Mouse (Mus musculus): Measurements from ENCODE around the gene Alg13.

Alg13 gene

GRCm38 (mm10) chrX:144317548-144318163, at the start of gene Alg13:
Gene Alg13, plus strand, starts transcription at chrX:144317804.
- DNase-seq (ENCODE audit: extremely low spot score, low spot score) = peak; percentile 76

- no peak for DNase-seq (ENCODE audit: extremely low spot score, low spot score)
Observed at GRCm38 (mm10) chrX:144268606-144269005, 49.0 kb upstream of the Alg13 start.

GRCm38 (mm10) chrX:144301476-144301875, 16.1 kb upstream of the Alg13 start:
- no peak for DNase-seq (ENCODE audit: extremely low spot score, low spot score)

GRCm38 (mm10) chrX:144305659-144306058, 11.9 kb upstream of the Alg13 start:
- DNase-seq (ENCODE audit: extremely low spot score, low spot score) = no peak

GRCm38 (mm10) chrX:144314041-144314440, 3.6 kb upstream of the Alg13 start:
- DNase-seq (ENCODE audit: extremely low spot score, low spot score) = no peak

GRCm38 (mm10) chrX:144315028-144315427, 2.6 kb upstream of the Alg13 start:
- no peak for DNase-seq (ENCODE audit: extremely low spot score, low spot score)

GRCm38 (mm10) chrX:144316004-144316403, 1.6 kb upstream of the Alg13 start:
- DNase-seq (ENCODE audit: extremely low spot score, low spot score) = no peak

GRCm38 (mm10) chrX:144318164-144318979, 768 bp downstream of the Alg13 start:
- peak; percentile 43 for DNase-seq (ENCODE audit: extremely low spot score, low spot score)

GRCm38 (mm10) chrX:144319366-144319765, 1.8 kb downstream of the Alg13 start:
- DNase-seq (ENCODE audit: extremely low spot score, low spot score) = no peak

GRCm38 (mm10) chrX:144325375-144325774, 7.8 kb downstream of the Alg13 start:
- DNase-seq (ENCODE audit: extremely low spot score, low spot score) = no peak

- DNase-seq (ENCODE audit: extremely low spot score, low spot score) = no peak
Observed at GRCm38 (mm10) chrX:144335332-144336015, 17.9 kb downstream of the Alg13 start.

- no peak for DNase-seq (ENCODE audit: extremely low spot score, low spot score)
Observed at GRCm38 (mm10) chrX:144337938-144338337, 20.3 kb downstream of the Alg13 start.

- DNase-seq (ENCODE audit: extremely low spot score, low spot score) = no peak
Observed at GRCm38 (mm10) chrX:144338355-144338754, 20.8 kb downstream of the Alg13 start.

GRCm38 (mm10) chrX:144374196-144374595, 56.6 kb downstream of the Alg13 start:
- no peak for DNase-seq (ENCODE audit: extremely low spot score, low spot score)

GRCm38 (mm10) chrX:144403526-144403925, 85.9 kb downstream of the Alg13 start:
- peak; percentile 40 for DNase-seq (ENCODE audit: extremely low spot score, low spot score)

- no peak for DNase-seq (ENCODE audit: extremely low spot score, low spot score)
Observed at GRCm38 (mm10) chrX:144408036-144408435, 90.4 kb downstream of the Alg13 start.

GRCm38 (mm10) chrX:144420259-144420658, 102.7 kb downstream of the Alg13 start:
- DNase-seq (ENCODE audit: extremely low spot score, low spot score) = no peak

GRCm38 (mm10) chrX:144421091-144421490, 103.5 kb downstream of the Alg13 start:
- no peak for DNase-seq (ENCODE audit: extremely low spot score, low spot score)

GRCm38 (mm10) chrX:144423848-144424247, 106.2 kb downstream of the Alg13 start:
- DNase-seq (ENCODE audit: extremely low spot score, low spot score) = no peak
